Mouse (Mus musculus) testis, adult 2 months (tissue): ENCODE measurements around the gene Igfbp5. TPM values are rescaled to one million over a fixed set of nuclear protein-coding genes. Genes with fewer than 3 reads are reported as not detected.

Source experiments
- H3K27ac ChIP-seq: fragments of 200-500 bp; 2 replicates; pipeline ENCODE4 v1.5.1; 2012; ENCODE audit warnings: low read depth, low read length; ENCODE audit not compliant: control insufficient read depth, insufficient read depth
- H3K27me3 ChIP-seq: fragments of 200-500 bp; 2 replicates; pipeline ENCODE4 v1.6.1; 2012; ENCODE audit warnings: mild to moderate bottlenecking, low read length, moderate library complexity; ENCODE audit not compliant: control insufficient read depth, insufficient read depth
- H3K36me3 ChIP-seq: fragments of 200-500 bp; 2 replicates; pipeline ENCODE4 v1.6.1; 2012; ENCODE audit warnings: mild to moderate bottlenecking, low read length; ENCODE audit not compliant: control insufficient read depth, insufficient read depth
- H3K4me1 ChIP-seq: fragments of 200-500 bp; 2 replicates; pipeline ENCODE4 v1.6.1; 2012; ENCODE audit warnings: low read length; ENCODE audit not compliant: control insufficient read depth, insufficient read depth
- H3K4me3 ChIP-seq: fragments of 200-500 bp; 2 replicates; pipeline ENCODE4 v1.5.1; 2012; ENCODE audit warnings: low read depth, mild to moderate bottlenecking, low read length, moderate library complexity, mixed read lengths; ENCODE audit not compliant: control insufficient read depth
- CTCF ChIP-seq: fragments of 200-500 bp; IDR thresholded peaks from 2 replicates; pipeline ENCODE4 v1.5.1; 2012; ENCODE audit warnings: low read depth, mild to moderate bottlenecking, inconsistent platforms, low read length, moderate library complexity; ENCODE audit not compliant: control insufficient read depth, insufficient read depth, insufficient replicate concordance
- POLR2A ChIP-seq: fragments of 200-500 bp; IDR thresholded peaks from 2 replicates; pipeline ENCODE4 v1.6.1; 2012; ENCODE audit warnings: low read depth, mild to moderate bottlenecking, inconsistent platforms, low read length, moderate library complexity; ENCODE audit not compliant: control insufficient read depth
- polyA plus RNA-seq: library from polyadenylated mRNA; depleted of rRNA; stranded (reverse); fragments of >200 nt; gene quantifications from 2 replicates; pipeline ENCODE4 v1.2.3, GENCODE M21; 2012

Gene Igfbp5
- polyA plus RNA-seq, 1 experiment, result 1.3 TPM

DNA sequence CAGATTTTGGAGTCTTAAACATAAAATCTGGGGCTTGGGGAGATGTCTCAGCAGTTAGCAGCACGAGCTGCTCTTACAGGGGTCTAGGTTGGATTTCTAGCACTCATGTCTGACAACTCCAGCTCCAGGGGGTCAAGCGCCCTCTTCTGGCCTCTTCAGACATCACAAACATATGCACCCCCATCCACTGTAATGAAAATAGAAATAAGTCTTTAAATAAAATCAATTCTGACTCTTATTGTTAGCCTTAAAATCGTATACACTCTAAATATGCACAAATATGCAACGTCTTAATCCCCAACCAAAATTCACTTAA, 4.6 kb upstream of the Igfbp5 start:
- no peak overlapping the region for H3K4me3 ChIP-seq
- TF ChIP-seq POLR2A (no peak), CTCF (no peak)

GRCm38 (mm10) chr1:72878473-72879318, 4.0 kb upstream of the Igfbp5 start:
- H3K27me3 ChIP-seq, result no peaks in the 10 kb centered on the region
- H3K27ac ChIP-seq, result no peak overlapping the region
- no peak overlapping the region for H3K4me3 ChIP-seq
- no peaks in the 10 kb centered on the region for H3K36me3 ChIP-seq
- TF ChIP-seq CTCF, result no peak
- TF ChIP-seq POLR2A, result no peak
- peaks cover 7% of the 10 kb centered on the region for H3K4me1 ChIP-seq

More for the DNA sequence above, 4.6 kb upstream of the Igfbp5 start:
- Histone ChIP-seq H3K27me3 (no peaks in the 10 kb centered on the region), H3K4me1 (peaks cover 4% of the 10 kb centered on the region), H3K27ac (no peak overlapping the region), H3K36me3 (no peaks in the 10 kb centered on the region)

GRCm38 (mm10) chr1:72877892-72878291, 3.2 kb upstream of the Igfbp5 start:
- H3K36me3 ChIP-seq, result no peaks in the 10 kb centered on the region
- H3K27me3 ChIP-seq, result no peaks in the 10 kb centered on the region
- H3K4me3 ChIP-seq, result no peak overlapping the region
- peaks cover 8% of the 10 kb centered on the region for H3K4me1 ChIP-seq
- no peak overlapping the region for H3K27ac ChIP-seq
- TF ChIP-seq CTCF (peak; percentile 49; the same call in 1 of the 2 replicates), POLR2A (no peak)

DNA sequence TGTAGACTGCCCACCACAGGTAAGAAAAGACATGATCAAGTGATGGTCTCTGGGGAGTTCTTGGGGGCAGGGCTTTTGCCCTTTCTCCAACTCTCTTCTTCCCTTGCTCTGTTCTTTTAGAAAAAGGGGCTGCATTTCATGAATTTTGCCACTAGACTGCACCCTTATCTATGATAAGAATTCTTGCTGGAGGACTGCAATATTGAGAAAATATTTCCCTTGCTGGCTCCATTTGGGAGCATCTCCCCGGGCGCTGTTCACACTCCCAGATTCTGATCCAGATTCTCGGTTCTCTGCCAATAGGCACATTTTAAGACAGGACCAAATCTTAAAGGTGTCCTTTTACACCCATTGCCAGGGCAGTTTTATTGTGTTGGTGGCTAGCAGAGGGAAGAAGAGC, 1.4 kb upstream of the Igfbp5 start:
- no peaks in the 10 kb centered on the region for H3K36me3 ChIP-seq
- H3K27me3 ChIP-seq, result no peaks in the 10 kb centered on the region
- H3K27ac ChIP-seq, result no peak overlapping the region
- H3K4me3 ChIP-seq, result no peak overlapping the region
- peaks cover 16% of the 10 kb centered on the region for H3K4me1 ChIP-seq
- TF ChIP-seq POLR2A (no peak), CTCF (no peak)

GRCm38 (mm10) chr1:72875708-72876107, 1.0 kb upstream of the Igfbp5 start:
- Histone ChIP-seq H3K4me1 (peaks cover 20% of the 10 kb centered on the region), H3K36me3 (no peaks in the 10 kb centered on the region), H3K4me3 (no peak overlapping the region), H3K27ac (no peak overlapping the region), H3K27me3 (no peaks in the 10 kb centered on the region)
- TF ChIP-seq CTCF (no peak), POLR2A (no peak)

- no peaks in the 10 kb centered on the region for H3K27me3 ChIP-seq
- H3K4me3 ChIP-seq, result peak overlapping the region; percentile 46
- H3K36me3 ChIP-seq, result no peaks in the 10 kb centered on the region
- peaks cover 21% of the 10 kb centered on the region for H3K4me1 ChIP-seq
- H3K27ac ChIP-seq, result no peak overlapping the region
- no peak for TF ChIP-seq POLR2A
These were observed 985 bp downstream of the Igfbp5 start for GRCm38 (mm10) chr1:72873511-72874286.

- Histone ChIP-seq H3K27ac (no peak overlapping the region), H3K36me3 (no peaks in the 10 kb centered on the region), H3K4me1 (peaks cover 20% of the 10 kb centered on the region), H3K4me3 (no peak overlapping the region), H3K27me3 (no peaks in the 10 kb centered on the region)
- TF ChIP-seq CTCF (no peak), POLR2A (no peak)
These were observed 1.6 kb downstream of the Igfbp5 start for GRCm38 (mm10) chr1:72873078-72873477.
